Mouse (Mus musculus) gonadal fat pad, adult 2 months (tissue): ENCODE measurements around the gene Sgip1. TPM values are rescaled to one million over a fixed set of nuclear protein-coding genes. Genes with fewer than 3 reads are reported as not detected.

Experiments
- DNase-seq: peaks from one replicate; pipeline ENCODE4 v3.0.0-alpha.2; 2012; ENCODE audit warnings: low read depth
- polyA plus RNA-seq: library from polyadenylated mRNA; depleted of rRNA; stranded (reverse); fragments of >200 nt; gene quantifications from 2 replicates; pipeline ENCODE4 v1.2.3, GENCODE M21; 2012

Sgip1 gene
- polyA plus RNA-seq, 1 experiment = 0.82 TPM

- DNase-seq = no peak
Measured at GRCm38 (mm10) chr4:102895866-102896265, 154.8 kb downstream of the Sgip1 start.

- DNase-seq = no peak
Measured at GRCm38 (mm10) chr4:102898987-102899386, 157.9 kb downstream of the Sgip1 start.

GRCm38 (mm10) chr4:102899683-102900082 lies 158.6 kb downstream of the Sgip1 start:
- no peak for DNase-seq

- DNase-seq = no peak
Measured at GRCm38 (mm10) chr4:102900166-102900565, 159.1 kb downstream of the Sgip1 start.

GRCm38 (mm10) chr4:102907843-102908427 lies 166.8 kb downstream of the Sgip1 start:
- DNase-seq = no peak

- no peak for DNase-seq
Measured at GRCm38 (mm10) chr4:102910191-102910590, 169.1 kb downstream of the Sgip1 start.

GRCm38 (mm10) chr4:102913176-102913575 lies 172.1 kb downstream of the Sgip1 start:
- DNase-seq = no peak

- DNase-seq = no peak
Measured at GRCm38 (mm10) chr4:102913700-102914327, 172.7 kb downstream of the Sgip1 start.

- DNase-seq = no peak
Measured at GRCm38 (mm10) chr4:102918191-102918590, 177.1 kb downstream of the Sgip1 start.

- DNase-seq = no peak
Measured at GRCm38 (mm10) chr4:102929491-102929890, 188.4 kb downstream of the Sgip1 start.

GRCm38 (mm10) chr4:102930679-102931078 lies 189.6 kb downstream of the Sgip1 start:
- no peak for DNase-seq

GRCm38 (mm10) chr4:102940266-102940665 lies 199.2 kb downstream of the Sgip1 start:
- DNase-seq = no peak

- no peak for DNase-seq
Measured at GRCm38 (mm10) chr4:102940738-102941137, 199.6 kb downstream of the Sgip1 start.

- no peak for DNase-seq
Measured at GRCm38 (mm10) chr4:102944325-102944724, 203.2 kb downstream of the Sgip1 start.

GRCm38 (mm10) chr4:102952476-102952875 lies 211.4 kb downstream of the Sgip1 start:
- no peak for DNase-seq

- DNase-seq = no peak
Measured at GRCm38 (mm10) chr4:102955294-102955956, 214.3 kb downstream of the Sgip1 start.

GRCm38 (mm10) chr4:102959409-102959808 lies 218.3 kb downstream of the Sgip1 start:
- no peak for DNase-seq

- no peak for DNase-seq
Measured at GRCm38 (mm10) chr4:102964174-102964573, 223.1 kb downstream of the Sgip1 start.

GRCm38 (mm10) chr4:102967811-102968210 lies 226.7 kb downstream of the Sgip1 start:
- DNase-seq = no peak

GRCm38 (mm10) chr4:102969599-102969998 lies 228.5 kb downstream of the Sgip1 start:
- no peak for DNase-seq

GRCm38 (mm10) chr4:102971159-102971558 lies 230.1 kb downstream of the Sgip1 start:
- DNase-seq = no peak

- no peak for DNase-seq
Measured at GRCm38 (mm10) chr4:102972071-102972470, 231.0 kb downstream of the Sgip1 start.

GRCm38 (mm10) chr4:102974172-102974571 lies 233.1 kb downstream of the Sgip1 start:
- no peak for DNase-seq
